In the genomic region with DNA sequence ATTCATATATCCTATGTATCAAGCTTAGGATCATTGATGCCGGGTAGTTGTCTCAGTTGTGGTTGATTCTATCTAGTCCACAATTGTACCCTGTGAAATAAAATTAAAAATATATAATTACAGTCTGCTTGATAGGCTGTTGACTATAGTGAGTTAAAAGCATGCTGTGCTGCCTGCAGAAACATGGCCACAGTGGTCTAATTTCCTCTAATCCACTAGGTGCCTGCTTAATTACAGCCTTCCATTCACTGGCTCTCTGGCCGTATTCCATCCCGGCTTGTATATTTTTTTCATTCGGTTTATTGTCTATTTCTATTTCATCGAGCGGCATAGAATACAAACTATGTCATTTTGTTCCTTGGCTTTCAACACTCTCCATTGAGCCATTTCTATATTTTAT, we compare ENCODE assay signal across 21 mouse cellular contexts.
DNase-seq lines count a peak whose midpoint lies in the region; ATAC-seq and TF ChIP-seq lines count a peak whose summit lies in the region.
"Had no signal": no experiment of that assay in that cellular context is flagged by ENCODE, and none has a peak within 500 bp of the region (broad histone marks: within the 10 kb centered on the region; RNA-seq: fewer than 3 reads in every experiment).

No protein-coding gene starts in this region.

- peak; percentile 58; the same call in 1 of the 2 replicates for ATAC-seq in forebrain, embryonic 15.5 days (replicated peaks)
- no peak for ATAC-seq in forebrain, embryonic 12.5 days (ENCODE audit: low FRiP score)
- ATAC-seq in midbrain, embryonic 13.5 days = peak; percentile 48; the same call in 1 of the 2 replicates
- no peak for ATAC-seq in midbrain, embryonic 14.5 days (ENCODE audit: low FRiP score, low TSS enrichment)
- peak; percentile 83 for ATAC-seq in neural tube, embryonic 15.5 days (ENCODE audit: low FRiP score)
- ATAC-seq: CD4-positive, CD25-positive, alpha-beta regulatory T cell, adult 4 months; intestine, postnatal 0 days had no signal

- no peak for TF ChIP-seq POLR2A in brain, embryonic 14.5 days (IDR thresholded peaks at IDR 0.05; ENCODE audit: borderline replicate concordance, extremely low read depth, insufficient read depth, insufficient read length, poor library complexity, severe bottlenecking)

- no peaks in the 10 kb centered on the region for H3K27me3 ChIP-seq in forebrain, embryonic 15.5 days
- no peaks in the 10 kb centered on the region for H3K27me3 ChIP-seq in forebrain, embryonic 12.5 days
- H3K27me3 ChIP-seq in midbrain, embryonic 13.5 days = no peaks in the 10 kb centered on the region
- no peaks in the 10 kb centered on the region for H3K27me3 ChIP-seq in midbrain, embryonic 14.5 days (ENCODE audit: control insufficient read depth, insufficient read depth, low read length)
- H3K27me3 ChIP-seq in neural tube, embryonic 15.5 days (replicated peaks) = no peaks in the 10 kb centered on the region
- H3K27me3 ChIP-seq: heart, embryonic 12.5 days; heart, embryonic 15.5 days; hindbrain, embryonic 13.5 days had no signal

- H3K36me3 ChIP-seq in forebrain, embryonic 15.5 days = no peaks in the 10 kb centered on the region
- H3K36me3 ChIP-seq in forebrain, embryonic 12.5 days (replicated peaks) = no peaks in the 10 kb centered on the region
- no peaks in the 10 kb centered on the region for H3K36me3 ChIP-seq in midbrain, embryonic 13.5 days
- no peaks in the 10 kb centered on the region for H3K36me3 ChIP-seq in midbrain, embryonic 14.5 days (ENCODE audit: control insufficient read depth, insufficient read depth, low read length)
- H3K36me3 ChIP-seq in neural tube, embryonic 15.5 days = no peaks in the 10 kb centered on the region
- H3K36me3 ChIP-seq: heart, embryonic 12.5 days; heart, embryonic 15.5 days; hindbrain, embryonic 10.5 days; hindbrain, embryonic 13.5 days had no signal

- no peak overlapping the region for H3K9ac ChIP-seq in forebrain, embryonic 15.5 days (replicated peaks)
- no peak overlapping the region for H3K9ac ChIP-seq in forebrain, embryonic 12.5 days
- H3K9ac ChIP-seq in midbrain, embryonic 13.5 days (replicated peaks) = no peak overlapping the region
- H3K9ac ChIP-seq in midbrain, embryonic 14.5 days (replicated peaks; ENCODE audit: low read length) = no peak overlapping the region
- no peak overlapping the region for H3K9ac ChIP-seq in neural tube, embryonic 15.5 days (replicated peaks)
- H3K9ac ChIP-seq: heart, embryonic 12.5 days; heart, embryonic 15.5 days; hindbrain, embryonic 13.5 days had no signal

- WGBS in forebrain, embryonic 15.5 days = 38% methylated on average over 6 of the region's 6 CpGs
- 67% methylated on average over 6 of the region's 6 CpGs for WGBS in forebrain, embryonic 12.5 days
- 84% methylated on average over 6 of the region's 6 CpGs for WGBS in midbrain, embryonic 13.5 days
- WGBS in midbrain, embryonic 14.5 days = 84% methylated on average over 6 of the region's 6 CpGs
- 37% methylated on average over 6 of the region's 6 CpGs for whole genome bisulfite sequencing in neural tube, embryonic 15.5 days

- no peak for DNase-seq in midbrain, embryonic 14.5 days
- peak; percentile 70 for DNase-seq in brain, embryonic 14.5 days (ENCODE audit: low read depth)
- DNase-seq: adrenal gland, adult 2 months; adrenal gland, postnatal 14 days; cerebellum, adult 18-20 months; cerebellum, adult 9-10 months; cerebellum, postnatal 14 days; gastrocnemius, postnatal 25 days; heart, adult 18-20 months; heart, postnatal 10 days; heart, postnatal 36 days had no signal

- no peak for TF ChIP-seq CTCF in brain, embryonic 14.5 days (IDR thresholded peaks at IDR 0.05; ENCODE audit: borderline replicate concordance, extremely low read depth, insufficient read depth, insufficient read length)

- H3K27ac ChIP-seq in forebrain, embryonic 15.5 days (replicated peaks) = no peak overlapping the region
- no peak overlapping the region for H3K27ac ChIP-seq in forebrain, embryonic 12.5 days
- no peak overlapping the region for H3K27ac ChIP-seq in midbrain, embryonic 13.5 days
- H3K27ac ChIP-seq in midbrain, embryonic 14.5 days (replicated peaks; ENCODE audit: low read depth, low read length) = no peak overlapping the region
- no peak overlapping the region for H3K27ac ChIP-seq in neural tube, embryonic 15.5 days (replicated peaks)
- H3K27ac ChIP-seq: heart, embryonic 15.5 days; hindbrain, embryonic 10.5 days; hindbrain, embryonic 13.5 days had no signal

- no peaks in the 10 kb centered on the region for H3K9me3 ChIP-seq in forebrain, embryonic 15.5 days
- H3K9me3 ChIP-seq in forebrain, embryonic 12.5 days = no peaks in the 10 kb centered on the region
- H3K9me3 ChIP-seq in midbrain, embryonic 13.5 days = no peaks in the 10 kb centered on the region
- H3K9me3 ChIP-seq in midbrain, embryonic 14.5 days (ENCODE audit: control insufficient read depth, low read length) = no peaks in the 10 kb centered on the region
- H3K9me3 ChIP-seq in neural tube, embryonic 15.5 days (replicated peaks) = no peaks in the 10 kb centered on the region
- H3K9me3 ChIP-seq: heart, embryonic 12.5 days; heart, embryonic 15.5 days; hindbrain, embryonic 10.5 days; hindbrain, embryonic 13.5 days had no signal

- H3K4me3 ChIP-seq in forebrain, embryonic 15.5 days = no peak overlapping the region
- no peak overlapping the region for H3K4me3 ChIP-seq in forebrain, embryonic 12.5 days (replicated peaks)
- H3K4me3 ChIP-seq in midbrain, embryonic 13.5 days (replicated peaks) = no peak overlapping the region
- no peak overlapping the region for H3K4me3 ChIP-seq in midbrain, embryonic 14.5 days (replicated peaks; ENCODE audit: low read depth, low read length)
- no peak overlapping the region for H3K4me3 ChIP-seq in neural tube, embryonic 15.5 days (replicated peaks)
- H3K4me3 ChIP-seq: heart, embryonic 12.5 days; heart, embryonic 15.5 days; hindbrain, embryonic 10.5 days; hindbrain, embryonic 13.5 days had no signal

- no peaks in the 10 kb centered on the region for H3K4me1 ChIP-seq in forebrain, embryonic 15.5 days
- no peaks in the 10 kb centered on the region for H3K4me1 ChIP-seq in forebrain, embryonic 12.5 days
- no peaks in the 10 kb centered on the region for H3K4me1 ChIP-seq in midbrain, embryonic 13.5 days (replicated peaks)
- H3K4me1 ChIP-seq in midbrain, embryonic 14.5 days (ENCODE audit: control insufficient read depth, insufficient read depth, low read length) = no peaks in the 10 kb centered on the region
- H3K4me1 ChIP-seq in neural tube, embryonic 15.5 days = no peaks in the 10 kb centered on the region
- H3K4me1 ChIP-seq: heart, embryonic 12.5 days; heart, embryonic 15.5 days; hindbrain, embryonic 10.5 days; hindbrain, embryonic 13.5 days had no signal

- no peak overlapping the region for H3K4me2 ChIP-seq in forebrain, embryonic 15.5 days (replicated peaks)
- no peak overlapping the region for H3K4me2 ChIP-seq in forebrain, embryonic 12.5 days
- no peak overlapping the region for H3K4me2 ChIP-seq in midbrain, embryonic 13.5 days (replicated peaks)
- no peak overlapping the region for H3K4me2 ChIP-seq in midbrain, embryonic 14.5 days (ENCODE audit: low read length)
- H3K4me2 ChIP-seq in neural tube, embryonic 15.5 days = no peak overlapping the region
- H3K4me2 ChIP-seq: heart, embryonic 12.5 days; heart, embryonic 15.5 days; hindbrain, embryonic 13.5 days had no signal

Comparison
In these comparisons a context has a peak if more than half of its experiments do, and no peak if none do; other contexts are left out.
1. ATAC-seq: peak in forebrain, embryonic 15.5 days (single experiment), midbrain, embryonic 13.5 days (single experiment) and neural tube, embryonic 15.5 days (single experiment); none in forebrain, embryonic 12.5 days (single experiment) and midbrain, embryonic 14.5 days (single experiment).